Mouse (Mus musculus) G1E (cell line): ENCODE data around the gene Ep400. TPM values are rescaled to one million over a fixed set of nuclear protein-coding genes. Genes with fewer than 3 reads are reported as not detected.
A peak's percentile ranks its signal among the peaks of the same experiment; 100 is the strongest.
"Not testable (repeated sequence)": the region's sequence is repeated elsewhere in the genome, so short reads cannot be mapped to it uniquely, and the experiment has no call there.

Experiments used
- ATAC-seq: 2 replicates; pipeline ENCODE4 v1.8.0; 2016; ENCODE audit warnings: mild to moderate bottlenecking; ENCODE audit not compliant: insufficient number of reproducible peaks, poor library complexity, low FRiP score, severe bottlenecking; ENCODE audit errors: extremely low read depth
- DNase-seq: peaks from one replicate; pipeline ENCODE4 v3.0.0; 2012; ENCODE audit warnings: low spot score
- H3K27me3 ChIP-seq: 2 replicates; pipeline ENCODE4 v1.6.1; 2012; ENCODE audit warnings: mild to moderate bottlenecking, low read length, inconsistent platforms; ENCODE audit not compliant: insufficient read depth
- H3K36me3 ChIP-seq: replicated peaks from 2 replicates; pipeline ENCODE3; 2012; ENCODE audit warnings: mild to moderate bottlenecking, inconsistent platforms
- H3K4me1 ChIP-seq: 2 replicates; pipeline ENCODE4 v1.6.1; 2012; ENCODE audit warnings: low read depth, low read length, inconsistent platforms, mixed read lengths; ENCODE audit not compliant: insufficient read depth
- H3K4me3 ChIP-seq: 2 replicates; pipeline ENCODE4 v1.5.1; 2012; ENCODE audit warnings: low read depth, mild to moderate bottlenecking, inconsistent platforms, low read length, moderate library complexity, mixed read lengths
- H3K9me3 ChIP-seq: replicated peaks from 2 replicates; pipeline ENCODE4 v1.6.1; 2012; ENCODE audit warnings: inconsistent platforms
- CTCF ChIP-seq: IDR thresholded peaks from 2 replicates; pipeline ENCODE4 v1.5.1; 2012; ENCODE audit warnings: low read depth, low read length, inconsistent platforms, mixed read lengths
- GATA1 ChIP-seq: IDR thresholded peaks from 2 replicates; pipeline ENCODE4 v1.6.1; 2012; ENCODE audit warnings: borderline replicate concordance, low read length, inconsistent platforms, mixed read lengths
- GATA2 ChIP-seq: IDR thresholded peaks from 2 replicates; pipeline ENCODE4 v1.6.1; 2012; ENCODE audit warnings: low read depth, low read length, inconsistent platforms, borderline replicate concordance
- POLR2AphosphoS5 ChIP-seq: IDR thresholded peaks from 2 replicates; pipeline ENCODE4 v1.6.1; 2012; ENCODE audit warnings: low read depth, low read length, inconsistent platforms; ENCODE audit not compliant: insufficient replicate concordance
- TAL1 ChIP-seq: conservative IDR thresholded peaks from 2 replicates; pipeline ENCODE4 v1.6.1; 2012; ENCODE audit warnings: low read depth, low read length, inconsistent platforms, mixed read lengths
- polyA plus RNA-seq: library from polyadenylated mRNA; stranded (reverse); fragments of >175 nt; gene quantifications from 2 replicates; pipeline ENCODE4 v1.2.3, GENCODE M21; 2012
- total RNA-seq, 2 experiments: library from RNA; stranded (forward) in 1 of 2; stranded (reverse) in 1 of 2; fragments of 200-1000 nt in 1 of 2; fragments of >200 nt in 1 of 2; fragmentation: Nextera tagmentation in 1 of 2; gene quantifications; 2 replicates each; pipeline ENCODE4 v1.2.3; 2014 to 2017

Ep400 gene
- total and polyA plus RNA-seq, 3 experiments: 42.0 to 162 (median 129) TPM

DNA sequence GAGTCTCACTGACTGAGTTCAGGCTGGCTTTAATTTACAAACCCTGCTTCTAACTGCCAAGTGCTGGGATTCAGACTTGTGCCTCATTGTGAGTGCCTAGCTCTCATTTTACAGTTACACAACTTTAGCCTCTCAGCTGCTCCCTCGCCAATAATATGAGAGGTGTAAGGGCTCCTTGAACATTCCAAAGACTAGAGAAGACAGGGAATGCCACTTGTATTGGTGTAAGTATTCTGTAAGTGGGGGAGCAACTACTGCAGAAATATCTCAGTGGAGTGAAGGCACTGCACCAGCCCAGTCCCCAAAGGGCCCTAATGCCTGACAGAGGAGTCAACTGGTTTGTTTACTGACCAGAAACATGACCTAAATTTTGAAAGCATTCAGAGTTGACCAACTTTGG is 42.7 kb downstream of the Ep400 start:
- no peak for TF ChIP-seq GATA2
- TF ChIP-seq POLR2AphosphoS5: no peak
- TF ChIP-seq GATA1: no peak
- no peak for TF ChIP-seq TAL1
- TF ChIP-seq CTCF: no peak
- H3K4me1 ChIP-seq: no peaks in the 10 kb centered on the region

GRCm38 (mm10) chr5:110723543-110723942 is 47.0 kb downstream of the Ep400 start:
- no peak for ATAC-seq

More for the DNA sequence above, 42.7 kb downstream of the Ep400 start:
- Histone ChIP-seq H3K9me3 (no peaks in the 10 kb centered on the region), H3K27me3 (no peaks in the 10 kb centered on the region), H3K4me3 (no peak overlapping the region), H3K36me3 (peaks cover 91% of the 10 kb centered on the region)
- ATAC-seq (no peak), DNase-seq (no peak)

DNA sequence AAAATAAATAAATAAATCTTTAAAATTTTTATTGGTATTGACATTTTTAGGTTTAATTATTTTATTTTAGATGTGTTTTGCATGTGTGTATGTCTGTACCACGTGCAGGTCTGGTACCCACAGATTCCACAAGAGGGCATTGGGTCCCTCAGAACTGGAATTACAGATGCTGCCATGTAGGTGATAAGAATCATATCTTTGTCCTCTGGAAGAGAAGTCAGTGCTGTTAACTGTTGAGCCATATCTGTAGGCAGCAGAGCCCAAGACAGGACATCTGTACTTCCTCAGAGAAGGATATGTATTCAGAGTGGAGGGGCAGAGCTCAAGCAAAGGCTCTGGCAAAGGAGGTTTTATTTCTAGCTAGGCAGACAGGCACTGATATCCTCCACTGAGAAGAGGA is 49.1 kb downstream of the Ep400 start:
- not testable (repeated sequence) for H3K9me3 ChIP-seq, H3K4me3 ChIP-seq, H3K27me3 ChIP-seq, DNase-seq, H3K4me1 ChIP-seq
- TF ChIP-seq TAL1: peak; percentile 14; the same call in 1 of the 2 replicates
- ATAC-seq: peak; percentile 89
- peaks cover 81% of the 10 kb centered on the region for H3K36me3 ChIP-seq

More at GRCm38 (mm10) chr5:110723543-110723942, 47.0 kb downstream of the Ep400 start:
- Histone ChIP-seq H3K36me3 (peaks cover 86% of the 10 kb centered on the region), H3K4me1 (peaks cover 7% of the 10 kb centered on the region), H3K9me3 (no peaks in the 10 kb centered on the region), H3K4me3 (no peak overlapping the region), H3K27me3 (no peaks in the 10 kb centered on the region)
- TF ChIP-seq CTCF (no peak), TAL1 (no peak), GATA1 (no peak), POLR2AphosphoS5 (no peak), GATA2 (no peak)
- no peak for DNase-seq

GRCm38 (mm10) chr5:110711455-110711854 is 59.1 kb downstream of the Ep400 start:
- Histone ChIP-seq H3K4me3 (no peak overlapping the region), H3K9me3 (no peaks in the 10 kb centered on the region), H3K36me3 (peaks cover 71% of the 10 kb centered on the region), H3K27me3 (no peaks in the 10 kb centered on the region), H3K4me1 (peaks cover 63% of the 10 kb centered on the region)
- peak; percentile 40; the same call in 1 of the 2 replicates for TF ChIP-seq TAL1
- TF ChIP-seq GATA2: no peak
- TF ChIP-seq GATA1: no peak
- no peak for TF ChIP-seq CTCF
- ATAC-seq: peak; percentile 84
- DNase-seq: peak; percentile 25

DNA sequence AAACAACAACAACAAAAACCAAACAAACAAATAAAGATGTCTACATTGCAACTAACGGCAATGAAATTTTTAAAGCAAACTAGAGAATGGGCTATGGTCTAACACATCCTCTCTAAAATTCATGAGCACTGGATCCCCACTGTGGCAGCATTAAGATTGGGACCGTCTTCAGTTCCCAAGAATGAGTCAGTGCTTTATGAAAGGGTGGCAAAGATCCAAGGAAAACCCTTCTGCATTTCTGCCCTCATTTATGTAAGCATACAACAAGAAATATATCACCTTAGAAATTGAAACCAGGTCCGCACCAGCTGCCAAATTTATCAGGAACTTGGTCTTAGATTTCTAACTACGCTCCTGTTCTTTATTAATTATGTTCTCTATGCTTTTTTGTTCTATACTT is 61.3 kb downstream of the Ep400 start:
- Histone ChIP-seq H3K36me3 (peaks cover 84% of the 10 kb centered on the region), H3K4me1 (peaks cover 56% of the 10 kb centered on the region), H3K27me3 (no peaks in the 10 kb centered on the region), H3K9me3 (no peaks in the 10 kb centered on the region), H3K4me3 (no peak overlapping the region)
- DNase-seq (no peak), ATAC-seq (no peak)
- no peak for TF ChIP-seq GATA1
- TF ChIP-seq CTCF: no peak
- no peak for TF ChIP-seq GATA2
- no peak for TF ChIP-seq POLR2AphosphoS5
- TF ChIP-seq TAL1: no peak

GRCm38 (mm10) chr5:110704004-110704403 is 66.5 kb downstream of the Ep400 start:
- no peak overlapping the region for H3K4me3 ChIP-seq
- H3K36me3 ChIP-seq: peaks cover 97% of the 10 kb centered on the region
- no peak for ATAC-seq
- H3K4me1 ChIP-seq: peaks cover 19% of the 10 kb centered on the region
- TF ChIP-seq POLR2AphosphoS5 (no peak), GATA2 (no peak), GATA1 (no peak), CTCF (no peak), TAL1 (no peak)
- H3K27me3 ChIP-seq: no peaks in the 10 kb centered on the region
- H3K9me3 ChIP-seq: no peaks in the 10 kb centered on the region
- no peak for DNase-seq

GRCm38 (mm10) chr5:110698617-110699016 is 71.9 kb downstream of the Ep400 start:
- Histone ChIP-seq H3K9me3 (no peaks in the 10 kb centered on the region), H3K36me3 (peaks cover 95% of the 10 kb centered on the region), H3K27me3 (no peaks in the 10 kb centered on the region), H3K4me3 (no peak overlapping the region), H3K4me1 (0 out of 2 replicates have a peak, but pooled peaks cover 1% of the 10 kb centered on the region)
- ATAC-seq: no peak
- no peak for TF ChIP-seq GATA1
- no peak for TF ChIP-seq CTCF
- TF ChIP-seq TAL1: no peak
- TF ChIP-seq POLR2AphosphoS5: no peak
- no peak for TF ChIP-seq GATA2
- no peak for DNase-seq
